Mouse (Mus musculus) kidney, adult 11 months (tissue): Measurements from ENCODE around the gene Rell1.

Source experiments
- DNase-seq: peaks from one replicate; pipeline ENCODE4 v3.0.0; 2022

Gene Rell1

GRCm38 (mm10) chr5:63891912-63892311 is 76.8 kb downstream of the Rell1 start:
- DNase-seq = no peak

- no peak for DNase-seq
These were observed 77.5 kb downstream of the Rell1 start for GRCm38 (mm10) chr5:63891241-63891640.

- no peak for DNase-seq
These were observed 81.6 kb downstream of the Rell1 start for GRCm38 (mm10) chr5:63887111-63887510.

- DNase-seq = peak; percentile 37
These were observed 82.0 kb downstream of the Rell1 start for GRCm38 (mm10) chr5:63886709-63887108.

GRCm38 (mm10) chr5:63886292-63886691 is 82.4 kb downstream of the Rell1 start:
- DNase-seq = no peak

- no peak for DNase-seq
These were observed 89.7 kb downstream of the Rell1 start for GRCm38 (mm10) chr5:63879026-63879425.

- DNase-seq = peak; percentile 57
These were observed 92.6 kb downstream of the Rell1 start for GRCm38 (mm10) chr5:63876081-63876480.

GRCm38 (mm10) chr5:63874880-63875279 is 93.8 kb downstream of the Rell1 start:
- peak; percentile 73 for DNase-seq

- no peak for DNase-seq
These were observed 96.3 kb downstream of the Rell1 start for GRCm38 (mm10) chr5:63872176-63872932.

GRCm38 (mm10) chr5:63867421-63867820 is 101.3 kb downstream of the Rell1 start:
- peak; percentile 90 for DNase-seq

- no peak for DNase-seq
These were observed 109.8 kb downstream of the Rell1 start for GRCm38 (mm10) chr5:63858901-63859300.
